Mouse (Mus musculus) hindbrain, embryonic 15.5 days (tissue): ENCODE measurements at regions not wholly inside any gene's neighbourhood (a gene's known extent, or its start where the extent isn't known, plus 50 kb on each side); places are given as distances from the start of the nearest gene placed in this dataset.
A peak's percentile ranks its signal among the peaks of the same experiment; 100 is the strongest.

Experiments used
- ATAC-seq: fragments of 200-750 bp; cut with Nextera tagmentation; 2 replicates; pipeline ENCODE4 v1.8.0; 2017; ENCODE audit warnings: low read depth, moderate number of reproducible peaks, moderate TSS enrichment; ENCODE audit not compliant: low FRiP score
- H3K27ac ChIP-seq: fragments of 300-500 bp; sonication (generic); replicated peaks from 2 replicates; pipeline ENCODE4 v1.5.1; 2015; ENCODE audit warnings: mild to moderate bottlenecking, inconsistent platforms
- H3K27me3 ChIP-seq: fragments of 300-500 bp; sonication (generic); 2 replicates; pipeline ENCODE4 v1.6.1; 2015; ENCODE audit warnings: control low read depth, inconsistent platforms
- H3K36me3 ChIP-seq: fragments of 300-500 bp; sonication (generic); 2 replicates; pipeline ENCODE4 v1.6.1; 2015; ENCODE audit warnings: control low read depth, inconsistent platforms
- H3K4me1 ChIP-seq: fragments of 300-500 bp; sonication (generic); replicated peaks from 2 replicates; pipeline ENCODE4 v1.6.1; 2015; ENCODE audit warnings: control low read depth, inconsistent platforms
- H3K4me2 ChIP-seq: fragments of 300-500 bp; sonication (generic); 2 replicates; pipeline ENCODE4 v1.6.1; 2015; ENCODE audit warnings: moderate library complexity, mild to moderate bottlenecking, inconsistent platforms
- H3K4me3 ChIP-seq: fragments of 300-500 bp; sonication (generic); 2 replicates; pipeline ENCODE4 v1.5.1; 2015; ENCODE audit warnings: mild to moderate bottlenecking, inconsistent platforms
- H3K9ac ChIP-seq: fragments of 300-500 bp; sonication (generic); 2 replicates; pipeline ENCODE4 v1.6.1; 2015; ENCODE audit warnings: inconsistent platforms
- H3K9me3 ChIP-seq: fragments of 300-500 bp; sonication (generic); 2 replicates; pipeline ENCODE4 v1.6.1; 2016; ENCODE audit warnings: control low read depth, inconsistent platforms
- WGBS: fragments of 180-500 bp; shearing (Covaris S2); methylation state at CpG from one replicate; pipeline ENCODE4 v1.1.7; 2015; 5-methylcytosine and 5-hydroxymethylcytosine counted together

- H3K4me1 ChIP-seq = no peaks in the 10 kb centered on the region
- WGBS = 79% methylated on average over 3 of the region's 3 CpGs
- H3K36me3 ChIP-seq = no peaks in the 10 kb centered on the region
- no peaks in the 10 kb centered on the region for H3K27me3 ChIP-seq
- no peak overlapping the region for H3K4me2 ChIP-seq
- no peak for ATAC-seq
- H3K4me3 ChIP-seq = no peak overlapping the region
- no peaks in the 10 kb centered on the region for H3K9me3 ChIP-seq
- no peak overlapping the region for H3K9ac ChIP-seq
- H3K27ac ChIP-seq = no peak overlapping the region
Observed at GRCm38 (mm10) chr16:24238075-24238555, 155.2 kb upstream of the Lpp start.

- Histone ChIP-seq H3K9ac (no peak overlapping the region), H3K4me3 (no peak overlapping the region), H3K9me3 (no peaks in the 10 kb centered on the region), H3K4me1 (no peaks in the 10 kb centered on the region), H3K27ac (no peak overlapping the region), H3K36me3 (no peaks in the 10 kb centered on the region), H3K27me3 (no peaks in the 10 kb centered on the region), H3K4me2 (no peak overlapping the region)
- WGBS = 93% methylated on average over 3 of the region's 3 CpGs
- ATAC-seq = no peak
Observed at GRCm38 (mm10) chr16:24237425-24237824, 155.9 kb upstream of the Lpp start.

- no peaks in the 10 kb centered on the region for H3K4me1 ChIP-seq
- no peaks in the 10 kb centered on the region for H3K9me3 ChIP-seq
- H3K4me3 ChIP-seq = no peak overlapping the region
- WGBS = 88% methylated on average over 3 of the region's 3 CpGs
- no peak overlapping the region for H3K27ac ChIP-seq
- H3K4me2 ChIP-seq = no peak overlapping the region
- ATAC-seq = no peak
- no peaks in the 10 kb centered on the region for H3K36me3 ChIP-seq
- no peaks in the 10 kb centered on the region for H3K27me3 ChIP-seq
- no peak overlapping the region for H3K9ac ChIP-seq
Observed at GRCm38 (mm10) chr16:24237013-24237412, 156.3 kb upstream of the Lpp start.

- H3K9ac ChIP-seq = no peak overlapping the region
- ATAC-seq = no peak
- no peaks in the 10 kb centered on the region for H3K36me3 ChIP-seq
- no peak overlapping the region for H3K4me3 ChIP-seq
- no peaks in the 10 kb centered on the region for H3K9me3 ChIP-seq
- H3K27me3 ChIP-seq = no peaks in the 10 kb centered on the region
- WGBS = 77% methylated on average over 3 of the region's 3 CpGs
- H3K4me2 ChIP-seq = no peak overlapping the region
- no peak overlapping the region for H3K27ac ChIP-seq
- H3K4me1 ChIP-seq = no peaks in the 10 kb centered on the region
Observed at GRCm38 (mm10) chr16:24236511-24236910, 156.8 kb upstream of the Lpp start.

- Histone ChIP-seq H3K4me3 (no peak overlapping the region), H3K9ac (no peak overlapping the region), H3K4me1 (no peaks in the 10 kb centered on the region), H3K27ac (no peak overlapping the region), H3K4me2 (no peak overlapping the region), H3K36me3 (no peaks in the 10 kb centered on the region), H3K27me3 (no peaks in the 10 kb centered on the region), H3K9me3 (no peaks in the 10 kb centered on the region)
- 88% methylated on average over 11 of the region's 11 CpGs for WGBS
- no peak for ATAC-seq
Observed at GRCm38 (mm10) chr16:24234795-24235194, 158.5 kb upstream of the Lpp start.

GRCm38 (mm10) chr16:24232001-24232530 lies 161.2 kb upstream of the Lpp start:
- no peaks in the 10 kb centered on the region for H3K9me3 ChIP-seq
- H3K27ac ChIP-seq = no peak overlapping the region
- no peaks in the 10 kb centered on the region for H3K36me3 ChIP-seq
- no peak overlapping the region for H3K9ac ChIP-seq
- H3K27me3 ChIP-seq = no peaks in the 10 kb centered on the region
- WGBS = 82% methylated on average over 6 of the region's 6 CpGs
- H3K4me1 ChIP-seq = no peaks in the 10 kb centered on the region
- H3K4me3 ChIP-seq = no peak overlapping the region
- ATAC-seq = no peak
- no peak overlapping the region for H3K4me2 ChIP-seq

- no peaks in the 10 kb centered on the region for H3K9me3 ChIP-seq
- no peak overlapping the region for H3K4me3 ChIP-seq
- WGBS = 72% methylated on average over 5 of the region's 5 CpGs
- H3K4me2 ChIP-seq = no peak overlapping the region
- 0 out of 2 replicates have a peak, but pooled peaks have one; percentile 59 for ATAC-seq
- H3K27ac ChIP-seq = no peak overlapping the region
- H3K4me1 ChIP-seq = no peaks in the 10 kb centered on the region
- H3K27me3 ChIP-seq = no peaks in the 10 kb centered on the region
- H3K9ac ChIP-seq = no peak overlapping the region
- H3K36me3 ChIP-seq = no peaks in the 10 kb centered on the region
Observed at GRCm38 (mm10) chr16:24231506-24231905, 161.8 kb upstream of the Lpp start.

GRCm38 (mm10) chr16:24229002-24229607 lies 164.2 kb upstream of the Lpp start:
- 69% methylated on average over 7 of the region's 7 CpGs for WGBS
- Histone ChIP-seq H3K9me3 (no peaks in the 10 kb centered on the region), H3K4me2 (no peak overlapping the region), H3K9ac (no peak overlapping the region), H3K4me1 (no peaks in the 10 kb centered on the region), H3K27ac (no peak overlapping the region), H3K4me3 (no peak overlapping the region), H3K27me3 (no peaks in the 10 kb centered on the region), H3K36me3 (no peaks in the 10 kb centered on the region)
- ATAC-seq = no peak

- no peak overlapping the region for H3K4me2 ChIP-seq
- no peaks in the 10 kb centered on the region for H3K9me3 ChIP-seq
- no peaks in the 10 kb centered on the region for H3K4me1 ChIP-seq
- ATAC-seq = no peak
- H3K9ac ChIP-seq = no peak overlapping the region
- no peaks in the 10 kb centered on the region for H3K27me3 ChIP-seq
- 82% methylated on average over 4 of the region's 4 CpGs for WGBS
- H3K27ac ChIP-seq = no peak overlapping the region
- H3K4me3 ChIP-seq = no peak overlapping the region
- H3K36me3 ChIP-seq = no peaks in the 10 kb centered on the region
Observed at GRCm38 (mm10) chr16:24225897-24226296, 167.4 kb upstream of the Lpp start.

- H3K4me1 ChIP-seq = no peaks in the 10 kb centered on the region
- H3K4me3 ChIP-seq = no peak overlapping the region
- H3K27me3 ChIP-seq = no peaks in the 10 kb centered on the region
- no peak overlapping the region for H3K27ac ChIP-seq
- no peak overlapping the region for H3K4me2 ChIP-seq
- no peak for ATAC-seq
- no peaks in the 10 kb centered on the region for H3K9me3 ChIP-seq
- H3K9ac ChIP-seq = no peak overlapping the region
- no peaks in the 10 kb centered on the region for H3K36me3 ChIP-seq
- WGBS = 94% methylated on average over 1 of the region's 1 CpGs
Observed at GRCm38 (mm10) chr16:24225090-24225489, 168.2 kb upstream of the Lpp start.

- Histone ChIP-seq H3K9me3 (no peaks in the 10 kb centered on the region), H3K4me3 (no peak overlapping the region), H3K9ac (no peak overlapping the region), H3K36me3 (no peaks in the 10 kb centered on the region), H3K27ac (no peak overlapping the region), H3K4me1 (no peaks in the 10 kb centered on the region), H3K27me3 (no peaks in the 10 kb centered on the region), H3K4me2 (no peak overlapping the region)
- ATAC-seq = no peak
Observed at GRCm38 (mm10) chr16:24223901-24224300, 169.4 kb upstream of the Lpp start.

GRCm38 (mm10) chr16:24223527-24223880 lies 169.8 kb upstream of the Lpp start:
- no peak overlapping the region for H3K4me3 ChIP-seq
- H3K27ac ChIP-seq = no peak overlapping the region
- H3K36me3 ChIP-seq = no peaks in the 10 kb centered on the region
- H3K4me2 ChIP-seq = no peak overlapping the region
- no peaks in the 10 kb centered on the region for H3K27me3 ChIP-seq
- H3K9me3 ChIP-seq = no peaks in the 10 kb centered on the region
- no peak for ATAC-seq
- 70% methylated on average over 2 of the region's 2 CpGs for WGBS
- H3K4me1 ChIP-seq = no peaks in the 10 kb centered on the region
- no peak overlapping the region for H3K9ac ChIP-seq
